Mouse (Mus musculus): ENCODE measurements around the gene Procr. TPM values are rescaled to one million over a fixed set of nuclear protein-coding genes. Genes with fewer than 3 reads are reported as not detected.

The Procr gene
- polyA plus RNA-seq, 1 experiment from 2014 or later, result 2.6 TPM

DNA sequence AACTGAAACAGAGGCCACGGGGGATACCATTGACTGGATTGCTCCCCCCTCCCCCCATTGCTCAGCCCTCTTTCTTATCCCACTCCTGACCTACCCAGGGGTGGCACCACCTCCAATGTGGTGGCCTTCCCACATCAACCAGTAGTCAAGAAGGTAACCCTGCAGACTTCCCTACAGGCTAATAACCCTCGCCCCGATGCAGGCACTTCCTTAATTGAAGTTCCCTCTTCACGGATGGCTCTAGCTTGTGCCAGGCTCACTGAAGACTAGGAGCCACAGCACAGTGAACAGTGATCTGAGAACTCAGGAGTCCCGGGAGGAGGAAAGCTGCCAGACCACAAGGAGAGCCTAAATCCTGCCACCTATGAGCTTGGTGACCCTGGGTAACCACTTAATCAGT lies 36.0 kb downstream of the Procr start:
- Histone ChIP-seq H3K9ac (no peak overlapping the region), H3K4me1 (no peaks in the 10 kb centered on the region), H3K4me3 (replicated peaks) (no peak overlapping the region), H3K27me3 (no peaks in the 10 kb centered on the region), H3K27ac (no peak overlapping the region), H3K9me3 (no peaks in the 10 kb centered on the region), H3K36me3 (replicated peaks) (no peaks in the 10 kb centered on the region), H3K4me2 (no peak overlapping the region)
- no peak for ATAC-seq (ENCODE audit: low FRiP score)
- 75% methylated on average over 5 of the region's 5 CpGs for whole genome bisulfite sequencing

DNA sequence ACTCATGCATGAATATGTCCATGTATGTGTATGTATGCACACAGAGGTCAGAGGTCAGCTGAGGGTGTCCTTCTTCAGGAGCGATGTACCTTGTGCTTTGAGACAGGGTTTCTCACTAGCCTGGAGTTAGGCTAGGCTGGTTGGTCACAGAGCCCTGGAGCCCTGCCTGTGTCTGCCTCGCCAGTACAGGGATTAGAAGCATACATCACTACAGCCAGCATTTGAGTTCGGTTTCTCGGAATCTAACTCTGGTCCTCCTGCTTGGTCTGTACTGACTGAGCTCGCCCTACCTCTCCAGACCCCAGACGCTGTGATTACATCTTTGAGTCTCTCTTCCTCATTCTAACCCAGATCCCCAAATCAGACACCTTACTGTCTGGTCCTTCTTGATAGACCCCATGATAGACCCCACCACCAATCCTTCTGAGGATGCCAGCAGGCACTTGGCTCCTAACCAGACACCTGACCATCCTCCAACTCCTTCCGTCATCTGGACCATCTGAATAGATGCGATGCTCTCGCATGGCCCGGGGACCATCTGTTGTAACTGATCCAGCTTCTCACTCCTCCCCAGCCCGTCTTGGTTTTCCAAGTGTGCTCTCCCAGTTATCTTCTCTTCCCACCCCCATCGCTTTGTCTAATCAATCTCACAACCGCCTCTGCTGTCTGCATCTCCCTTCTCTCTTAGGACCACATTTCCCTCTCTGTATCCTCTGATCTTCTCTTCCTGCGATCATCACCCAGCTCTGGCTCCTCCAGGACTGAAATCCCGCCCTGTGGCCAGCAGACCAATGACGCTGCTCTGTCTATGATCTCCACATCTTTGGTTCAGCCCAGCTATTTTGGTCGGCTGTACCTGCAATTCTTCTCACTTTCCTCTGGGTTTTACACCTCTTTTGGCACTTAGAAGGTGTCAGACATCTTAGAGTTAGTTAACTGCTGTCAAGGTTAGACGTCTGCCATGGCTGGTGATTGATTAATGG lies 37.3 kb downstream of the Procr start:
- ATAC-seq (ENCODE audit: low FRiP score), result no peak
- 83% methylated on average over 18 of the region's 18 CpGs for WGBS
- H3K4me2 ChIP-seq, result no peak overlapping the region
- no peaks in the 10 kb centered on the region for H3K36me3 ChIP-seq (replicated peaks)
- H3K27me3 ChIP-seq, result no peaks in the 10 kb centered on the region
- no peaks in the 10 kb centered on the region for H3K9me3 ChIP-seq
- no peak overlapping the region for H3K4me3 ChIP-seq (replicated peaks)
- H3K9ac ChIP-seq, result no peak overlapping the region
- peaks cover 4% of the 10 kb centered on the region; the same call in 1 of the 2 replicates for H3K4me1 ChIP-seq
- no peak overlapping the region for H3K27ac ChIP-seq

DNA sequence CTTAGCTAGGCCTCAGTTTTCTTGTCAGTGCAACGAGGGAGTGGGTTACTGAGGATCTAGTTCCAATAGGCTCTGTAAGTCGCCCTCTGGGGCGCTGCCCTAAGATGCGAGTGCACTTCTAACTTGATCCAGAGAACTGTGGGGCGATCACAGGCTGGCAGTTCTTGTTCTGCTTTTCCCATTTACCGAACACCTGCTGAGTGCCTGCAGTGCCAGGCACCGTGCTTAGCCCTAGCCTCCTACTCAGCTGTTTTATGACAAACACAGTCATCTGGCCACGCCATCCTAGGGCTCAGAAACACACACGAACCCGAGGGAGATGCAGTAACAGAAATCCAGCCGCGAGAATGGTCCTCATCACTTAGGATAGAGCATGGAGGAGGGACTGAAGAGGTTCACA lies 42.0 kb downstream of the Procr start:
- Histone ChIP-seq H3K9ac (no peak overlapping the region), H3K27ac (no peak overlapping the region), H3K9me3 (no peaks in the 10 kb centered on the region), H3K27me3 (no peaks in the 10 kb centered on the region), H3K4me1 (peaks cover 6% of the 10 kb centered on the region; the same call in 1 of the 2 replicates), H3K4me3 (replicated peaks) (no peak overlapping the region), H3K4me2 (peak overlapping the region; percentile 29), H3K36me3 (replicated peaks) (no peaks in the 10 kb centered on the region)
- 21% methylated on average over 12 of the region's 12 CpGs for WGBS
- ATAC-seq (ENCODE audit: low FRiP score), result no peak

DNA sequence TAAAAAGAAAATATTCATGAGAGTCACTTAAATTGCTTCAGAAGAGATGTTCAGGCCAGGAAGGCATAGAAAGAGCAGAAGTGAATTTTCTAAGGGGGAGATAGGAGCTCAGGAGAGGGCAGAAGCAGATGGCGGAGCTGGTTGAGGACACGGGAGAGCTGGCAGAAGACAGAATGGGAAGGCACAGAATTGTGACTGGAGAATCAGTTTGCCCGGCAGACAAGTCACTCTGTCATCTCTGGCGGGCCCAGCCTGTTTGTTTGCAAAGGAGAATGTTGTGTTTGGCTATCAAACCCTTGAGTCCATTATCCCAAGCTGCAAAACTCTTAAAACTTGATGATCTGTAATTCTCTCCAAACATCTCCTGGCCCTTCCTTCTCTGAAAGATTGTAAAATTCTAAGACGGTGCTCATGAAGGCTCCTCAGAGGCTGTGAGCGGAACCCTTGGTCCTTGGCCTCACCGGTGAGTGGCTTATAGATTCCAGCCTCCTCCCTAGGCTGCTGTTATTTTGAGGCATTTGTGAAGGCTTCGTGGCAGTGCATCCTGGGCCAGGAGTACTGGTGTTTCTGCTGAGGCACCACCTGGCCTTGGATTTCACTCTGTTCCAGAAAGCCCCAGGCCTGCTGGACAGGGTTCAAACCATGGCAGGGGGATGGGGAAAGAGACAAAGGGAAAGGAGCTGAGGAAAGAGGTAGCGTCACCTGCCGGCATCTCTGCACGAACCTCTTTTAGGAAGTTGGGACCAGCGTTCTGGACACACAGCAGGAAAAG lies 43.9 kb downstream of the Procr start:
- no peaks in the 10 kb centered on the region for H3K9me3 ChIP-seq
- no peaks in the 10 kb centered on the region for H3K27me3 ChIP-seq
- H3K9ac ChIP-seq, result no peak overlapping the region
- WGBS, result 93% methylated on average over 12 of the region's 12 CpGs
- H3K36me3 ChIP-seq (replicated peaks), result 0 out of 2 replicates have a peak, but pooled peaks cover 4% of the 10 kb centered on the region
- ATAC-seq (ENCODE audit: low FRiP score), result no peak
- no peak overlapping the region for H3K27ac ChIP-seq
- peaks cover 6% of the 10 kb centered on the region; the same call in 1 of the 2 replicates for H3K4me1 ChIP-seq
- no peak overlapping the region for H3K4me2 ChIP-seq
- no peak overlapping the region for H3K4me3 ChIP-seq (replicated peaks)

DNA sequence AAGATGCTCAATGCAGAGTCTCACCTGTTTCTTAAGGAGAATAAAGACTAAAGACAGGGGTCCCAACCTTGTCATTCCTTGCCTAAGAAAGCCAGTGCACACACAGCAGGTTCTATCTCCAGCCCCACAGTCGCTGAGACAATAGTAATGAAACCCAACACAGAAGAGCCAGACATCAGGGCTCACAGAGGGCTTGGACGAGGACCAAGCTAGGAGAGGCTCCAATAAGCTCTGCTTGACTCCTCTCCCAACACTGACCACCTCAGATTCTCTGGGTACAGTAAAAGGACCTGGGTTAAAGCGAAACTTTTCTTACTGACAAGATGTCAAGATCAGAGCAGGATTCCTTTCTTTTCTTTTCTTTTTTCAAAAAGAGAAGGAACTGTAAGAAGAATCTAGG lies 47.7 kb downstream of the Procr start:
- H3K4me3 ChIP-seq (replicated peaks), result no peak overlapping the region

DNA sequence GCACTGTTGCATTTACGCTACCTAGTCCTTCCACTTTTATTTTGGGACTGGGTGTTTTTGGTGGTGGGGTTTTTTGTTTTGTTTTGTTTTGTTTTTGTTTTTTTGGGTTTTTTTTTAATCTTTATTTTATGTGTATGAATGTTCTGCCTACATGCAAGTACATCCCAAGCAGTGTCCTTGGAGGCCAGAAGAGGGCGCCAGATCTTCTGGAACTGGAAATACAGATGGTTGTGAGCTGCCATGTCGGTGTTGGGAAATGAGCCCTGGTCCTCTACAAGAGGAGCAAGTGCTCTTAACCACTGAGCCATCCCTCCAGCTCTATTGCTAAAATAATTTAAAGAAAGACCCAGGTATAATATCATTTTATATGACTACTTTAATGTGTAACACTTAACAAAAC lies 51.8 kb downstream of the Procr start:
- H3K4me3 ChIP-seq (replicated peaks), result no peak overlapping the region
- H3K27ac ChIP-seq, result no peak overlapping the region
- ATAC-seq (ENCODE audit: low FRiP score), result no peak
- H3K27me3 ChIP-seq, result no peaks in the 10 kb centered on the region
- H3K4me1 ChIP-seq, result no peaks in the 10 kb centered on the region
- no peak overlapping the region for H3K9ac ChIP-seq
- H3K36me3 ChIP-seq (replicated peaks), result 0 out of 2 replicates have a peak, but pooled peaks cover 4% of the 10 kb centered on the region
- WGBS, result 57% methylated on average over 3 of the region's 3 CpGs
- no peaks in the 10 kb centered on the region for H3K9me3 ChIP-seq
- H3K4me2 ChIP-seq, result no peak overlapping the region

More for the DNA sequence above, 47.7 kb downstream of the Procr start:
- Histone ChIP-seq H3K27me3 (no peaks in the 10 kb centered on the region), H3K9ac (no peak overlapping the region), H3K36me3 (replicated peaks) (0 out of 2 replicates have a peak, but pooled peaks cover 4% of the 10 kb centered on the region), H3K27ac (no peak overlapping the region), H3K4me2 (no peak overlapping the region), H3K4me1 (no peaks in the 10 kb centered on the region), H3K9me3 (no peaks in the 10 kb centered on the region)
- 66% methylated on average over 3 of the region's 3 CpGs for WGBS
- ATAC-seq (ENCODE audit: low FRiP score), result no peak

DNA sequence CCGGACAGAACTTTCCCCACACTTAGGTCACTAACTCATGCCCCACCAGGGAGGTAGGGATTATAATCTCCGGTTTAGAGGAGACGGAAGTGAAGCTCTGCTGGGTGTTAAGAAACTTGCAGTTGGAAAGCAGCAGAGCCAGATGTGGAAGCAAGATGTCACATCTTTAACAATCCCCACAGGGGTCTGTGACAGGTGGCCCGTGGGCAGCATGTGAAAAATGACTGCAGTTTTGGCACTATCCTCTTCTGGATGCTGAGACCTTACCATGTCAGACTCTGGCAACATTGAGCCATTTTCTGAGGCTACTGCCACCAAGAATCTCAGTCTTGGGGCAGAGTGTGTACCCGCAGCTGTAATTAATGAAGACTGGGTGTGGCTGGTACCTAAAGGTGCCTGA lies 53.1 kb downstream of the Procr start:
- H3K9ac ChIP-seq, result no peak overlapping the region
- H3K9me3 ChIP-seq, result no peaks in the 10 kb centered on the region
- H3K4me3 ChIP-seq (replicated peaks), result no peak overlapping the region
- H3K36me3 ChIP-seq (replicated peaks), result no peaks in the 10 kb centered on the region
- no peaks in the 10 kb centered on the region for H3K27me3 ChIP-seq
- no peak for ATAC-seq (ENCODE audit: low FRiP score)
- H3K4me2 ChIP-seq, result no peak overlapping the region
- no peak overlapping the region for H3K27ac ChIP-seq
- WGBS, result 81% methylated on average over 5 of the region's 5 CpGs
- no peaks in the 10 kb centered on the region for H3K4me1 ChIP-seq

Other genes with a start within 250 kb of the Procr start
- gene Acss2, start 233.2 kb upstream of the Procr start, polyA plus RNA-seq (2016; fragmentation: Nextera tagmentation; extraction: Ambion mirVana), result 22.5 and 22.9 TPM in 2 replicates
- 27.5 and 32.1 TPM in 2 replicates for gene Ggt7, start 232.9 kb upstream of the Procr start, polyA plus RNA-seq (2016; fragmentation: Nextera tagmentation; extraction: Ambion mirVana)
- gene Gss, start 158.3 kb upstream of the Procr start, polyA plus RNA-seq (2016; fragmentation: Nextera tagmentation; extraction: Ambion mirVana), result 16.6 and 20.0 TPM in 2 replicates
- 0.66 and 1.0 TPM in 2 replicates for gene Myh7b, start 139.9 kb upstream of the Procr start, polyA plus RNA-seq (2016; fragmentation: Nextera tagmentation; extraction: Ambion mirVana)
- 159 and 167 TPM in 2 replicates for gene Trpc4ap, start 58.7 kb upstream of the Procr start, polyA plus RNA-seq (2016; fragmentation: Nextera tagmentation; extraction: Ambion mirVana)
- gene Edem2, start 21.6 kb upstream of the Procr start, polyA plus RNA-seq (2016; fragmentation: Nextera tagmentation; extraction: Ambion mirVana), result 32.6 and 33.0 TPM in 2 replicates
- gene Gm17581, start 15.3 kb upstream of the Procr start, polyA plus RNA-seq (2016; fragmentation: Nextera tagmentation; extraction: Ambion mirVana), result not detected in 2 replicates
- 3.4 and 4.4 TPM in 2 replicates for gene Mmp24, start 24.2 kb downstream of the Procr start, polyA plus RNA-seq (2016; fragmentation: Nextera tagmentation; extraction: Ambion mirVana)
- gene BC029722, start 68.3 kb downstream of the Procr start, polyA plus RNA-seq (2016; fragmentation: Nextera tagmentation; extraction: Ambion mirVana), result 12.0 and 13.4 TPM in 2 replicates
- 159 and 160 TPM in 2 replicates for gene Eif6, start 75.8 kb downstream of the Procr start, polyA plus RNA-seq (2016; fragmentation: Nextera tagmentation; extraction: Ambion mirVana)
- 0.50 and 0.68 TPM in 2 replicates for gene Fam83c, start 83.7 kb downstream of the Procr start, polyA plus RNA-seq (2016; fragmentation: Nextera tagmentation; extraction: Ambion mirVana)
- 67.3 and 72.9 TPM in 2 replicates for gene Uqcc1, start 179.2 kb downstream of the Procr start, polyA plus RNA-seq (2016; fragmentation: Nextera tagmentation; extraction: Ambion mirVana)
- not detected in 2 replicates for gene Gm15557, start 189.6 kb downstream of the Procr start, polyA plus RNA-seq (2016; fragmentation: Nextera tagmentation; extraction: Ambion mirVana)
- 2.1 and 2.9 TPM in 2 replicates for gene Gdf5, start 194.2 kb downstream of the Procr start, polyA plus RNA-seq (2016; fragmentation: Nextera tagmentation; extraction: Ambion mirVana)
- 28.9 and 30.5 TPM in 2 replicates for gene Cep250, start 205.3 kb downstream of the Procr start, polyA plus RNA-seq (2016; fragmentation: Nextera tagmentation; extraction: Ambion mirVana)